Mouse (Mus musculus) ES-E14 (cell line): Measurements from ENCODE around the gene Sbp. TPM values are rescaled to one million over a fixed set of nuclear protein-coding genes. Genes with fewer than 3 reads are reported as not detected.

ENCODE experiments used
- DNase-seq: peaks from one replicate; pipeline ENCODE4 v3.0.0-alpha.2; 2013; ENCODE audit warnings: low read depth, low spot score
- H3K27ac ChIP-seq: 2 replicates; pipeline ENCODE4 v1.5.1; 2012; ENCODE audit warnings: low read depth, mild to moderate bottlenecking, low read length, moderate library complexity, mixed read lengths; ENCODE audit not compliant: poor library complexity, insufficient read depth, severe bottlenecking
- H3K36me3 ChIP-seq: 2 replicates; pipeline ENCODE4 v1.6.1; 2012; ENCODE audit warnings: mild to moderate bottlenecking, low read length, moderate library complexity, mixed read lengths; ENCODE audit not compliant: control insufficient read depth, poor library complexity, insufficient read depth, severe bottlenecking
- H3K4me1 ChIP-seq, 2 experiments: fragments of 150-350 bp in 1 of 2; sonication (generic) in 1 of 2; 2 replicates each; pipeline ENCODE4 v1.6.1; 2012; ENCODE audit warnings: low read length in 2 of 2, mild to moderate bottlenecking in 1 of 2, mixed read lengths in 1 of 2; ENCODE audit not compliant: control insufficient read depth in 2 of 2, insufficient read depth in 2 of 2, poor library complexity in 1 of 2
- H3K4me3 ChIP-seq, 2 experiments: fragments of 150-350 bp in 1 of 2; sonication (generic) in 1 of 2; 2 replicates each; pipeline ENCODE4 v1.5.1; 2012; ENCODE audit warnings: low read length in 2 of 2, low read depth in 1 of 2, mild to moderate bottlenecking in 1 of 2, mixed read lengths in 1 of 2; ENCODE audit not compliant: insufficient read depth in 1 of 2, poor library complexity in 1 of 2, severe bottlenecking in 1 of 2
- H3K9ac ChIP-seq: 2 replicates; pipeline ENCODE4 v1.6.1; 2012; ENCODE audit warnings: low read depth, mild to moderate bottlenecking, low read length, mixed read lengths; ENCODE audit not compliant: poor library complexity, insufficient read depth, severe bottlenecking
- H3K9me3 ChIP-seq: fragments of 150-350 bp; sonication (generic); 2 replicates; pipeline ENCODE4 v1.6.1; 2012; ENCODE audit warnings: low read depth, mild to moderate bottlenecking, low read length; ENCODE audit not compliant: control insufficient read depth, insufficient read depth
- HCFC1 ChIP-seq: IDR thresholded peaks from 2 replicates; pipeline ENCODE4 v1.6.1; 2012; ENCODE audit warnings: low read length, inconsistent platforms, borderline replicate concordance; ENCODE audit not compliant: insufficient read depth
- ZC3H11A ChIP-seq: IDR thresholded peaks from 2 replicates; pipeline ENCODE4 v1.6.1; 2012; ENCODE audit warnings: low read depth, mild to moderate bottlenecking, inconsistent platforms, low read length, borderline replicate concordance
- in situ Hi-C, 2 experiments: fragments of 600-800 bp; cut with MboI; formaldehyde crosslinking; loops; one replicate each; pipeline ENCODE4 v1.15.1; 2025; ENCODE audit warnings: low sequenced_read_pairs in 2 of 2, inconsistent platforms in 1 of 2; ENCODE audit not compliant: unreplicated experiment in 2 of 2
- total RNA-seq: library from RNA; depleted of rRNA; stranded (reverse); fragments of 300-350 nt; gene quantifications from 2 replicates; pipeline ENCODE4 v1.2.3, GENCODE M21; 2012; rRNA removed

Gene Sbp
- total RNA-seq, 1 experiment, result not detected

DNA sequence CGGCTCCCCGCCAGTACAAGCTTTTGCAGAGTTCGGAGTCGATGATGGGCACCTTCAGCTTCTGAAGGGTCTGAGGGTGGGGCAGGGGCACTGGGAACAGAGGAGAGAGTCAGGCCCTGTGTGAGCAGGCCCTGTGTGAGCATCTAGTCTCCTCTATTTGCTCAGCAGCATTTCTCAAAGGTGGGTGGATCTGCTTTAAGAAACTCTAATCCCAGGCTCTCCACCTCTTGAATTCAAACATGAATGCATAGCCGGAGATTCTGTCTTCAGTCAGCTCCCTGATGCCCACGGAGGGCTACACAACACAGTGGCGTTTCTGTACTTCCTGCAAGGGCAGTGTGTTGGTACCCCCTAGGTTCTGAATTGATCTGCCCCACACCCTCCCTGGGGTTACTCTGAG, 53.2 kb downstream of the Sbp start:
- H3K36me3 ChIP-seq, result no peaks in the 10 kb centered on the region
- peaks cover 0 to 22% of the 10 kb centered on the region in 2 experiments; a peak in 2 of 4 replicates for H3K4me1 ChIP-seq
- no peak overlapping the region for H3K27ac ChIP-seq
- TF ChIP-seq ZC3H11A (no peak), HCFC1 (no peak)
- in situ Hi-C loops, result no loop called here
- no peak for DNase-seq
- no peak overlapping the region for H3K9ac ChIP-seq
- no peak overlapping the region for H3K4me3 ChIP-seq
- no peaks in the 10 kb centered on the region for H3K9me3 ChIP-seq

Other genes starting within 250 kb of the Sbp start
- gene 1520401A03Rik, start 218.9 kb upstream of the Sbp start, total RNA-seq, result 0.04 and 1.0 TPM in 2 replicates
- 24.1 and 41.3 TPM in 2 replicates for gene Pkmyt1, start 215.3 kb upstream of the Sbp start, total RNA-seq
- 2.8 and 4.0 TPM in 2 replicates for gene Paqr4, start 200.8 kb upstream of the Sbp start, total RNA-seq
- 2.5 and 4.3 TPM in 2 replicates for gene Kremen2, start 195.8 kb upstream of the Sbp start, total RNA-seq
- 31.6 and 35.1 TPM in 2 replicates for gene Flywch1, start 170.1 kb upstream of the Sbp start, total RNA-seq
- gene Flywch2, start 155.6 kb upstream of the Sbp start, total RNA-seq, result 8.0 and 10.8 TPM in 2 replicates
- 192 and 230 TPM in 2 replicates for gene Srrm2, start 151.1 kb upstream of the Sbp start, total RNA-seq
- 651 and 726 TPM in 2 replicates for gene Elob, start 112.5 kb upstream of the Sbp start, total RNA-seq
- gene Prss33, start 105.6 kb upstream of the Sbp start, total RNA-seq, result 0.45 and 0.95 TPM in 2 replicates
- gene Prss32, start 97.8 kb upstream of the Sbp start, total RNA-seq, result 0.26 and 0.31 TPM in 2 replicates
- 6.8 and 11.0 TPM in 2 replicates for gene Prss41, start 97.5 kb upstream of the Sbp start, total RNA-seq
- gene Prss21, start 73.6 kb upstream of the Sbp start, total RNA-seq, result not detected in 2 replicates
- not detected in 2 replicates for gene Dcpp1, start 60.8 kb upstream of the Sbp start, total RNA-seq
- not detected in 2 replicates for gene Dcpp2, start 60.8 kb upstream of the Sbp start, total RNA-seq
- not detected in 2 replicates for gene Dcpp3, start 24.2 kb upstream of the Sbp start, total RNA-seq
- not detected in 2 replicates for gene Sbpl, start 13.6 kb downstream of the Sbp start, total RNA-seq
- not detected in 2 replicates for gene Prss30, start 38.9 kb downstream of the Sbp start, total RNA-seq
- gene Prss22, start 56.4 kb downstream of the Sbp start, total RNA-seq, result 0.85 and 1.5 TPM in 2 replicates
- 0.31 and 0.37 TPM in 2 replicates for gene Prss27, start 96.5 kb downstream of the Sbp start, total RNA-seq
- 34.6 and 42.3 TPM in 2 replicates for gene Kctd5, start 131.8 kb downstream of the Sbp start, total RNA-seq
- gene Pdpk1, start 209.3 kb downstream of the Sbp start, total RNA-seq, result 25.6 and 26.7 TPM in 2 replicates
- gene Amdhd2, start 222.1 kb downstream of the Sbp start, total RNA-seq, result 28.5 and 35.3 TPM in 2 replicates
- gene Atp6v0c, start 228.0 kb downstream of the Sbp start, total RNA-seq, result 129 and 159 TPM in 2 replicates